Mouse (Mus musculus) MEL-GATA-1-ER (cell line): ENCODE measurements at regions not wholly inside any gene's neighbourhood (a gene's known extent, or its start where the extent isn't known, plus 50 kb on each side); places are given as distances from the start of the nearest gene placed in this dataset.

ENCODE experiments used
- DNase-seq: peaks from one replicate; pipeline ENCODE4 v3.0.0-alpha.2; 2012; ENCODE audit warnings: low read depth; ENCODE audit errors: extremely low read depth

- DNase-seq = no peak
Observed at GRCm38 (mm10) chrX:11826737-11827408, 333.3 kb downstream of the Bcor start.

GRCm38 (mm10) chrX:11829411-11830002 lies 330.6 kb downstream of the Bcor start:
- no peak for DNase-seq

GRCm38 (mm10) chrX:11837566-11837965 lies 322.6 kb downstream of the Bcor start:
- DNase-seq = no peak

GRCm38 (mm10) chrX:11839665-11840245 lies 320.4 kb downstream of the Bcor start:
- DNase-seq = no peak

- no peak for DNase-seq
Observed at GRCm38 (mm10) chrX:11840319-11841035, 319.7 kb downstream of the Bcor start.

- no peak for DNase-seq
Observed at GRCm38 (mm10) chrX:11845566-11845965, 314.6 kb downstream of the Bcor start.

GRCm38 (mm10) chrX:11855910-11856309 lies 304.2 kb downstream of the Bcor start:
- DNase-seq = no peak

GRCm38 (mm10) chrX:11859396-11859795 lies 300.8 kb downstream of the Bcor start:
- DNase-seq = no peak

GRCm38 (mm10) chrX:11861119-11861708 lies 298.9 kb downstream of the Bcor start:
- DNase-seq = no peak

- no peak for DNase-seq
Observed at GRCm38 (mm10) chrX:11861892-11862291, 298.3 kb downstream of the Bcor start.

GRCm38 (mm10) chrX:11863106-11863505 lies 297.0 kb downstream of the Bcor start:
- no peak for DNase-seq

GRCm38 (mm10) chrX:11873913-11874312 lies 286.2 kb downstream of the Bcor start:
- DNase-seq = no peak

GRCm38 (mm10) chrX:11876636-11877035 lies 283.5 kb downstream of the Bcor start:
- no peak for DNase-seq

GRCm38 (mm10) chrX:11878028-11878427 lies 282.1 kb downstream of the Bcor start:
- DNase-seq = no peak

GRCm38 (mm10) chrX:11880972-11881371 lies 279.2 kb downstream of the Bcor start:
- DNase-seq = peak; percentile 64

GRCm38 (mm10) chrX:11883738-11884716 lies 276.1 kb downstream of the Bcor start:
- DNase-seq = no peak

- DNase-seq = no peak
Observed at GRCm38 (mm10) chrX:11892396-11892795, 267.8 kb downstream of the Bcor start.

- DNase-seq = peak; percentile 87
Observed at GRCm38 (mm10) chrX:11893606-11894279, 266.4 kb downstream of the Bcor start.

GRCm38 (mm10) chrX:11894280-11894662 lies 265.9 kb downstream of the Bcor start:
- DNase-seq = no peak

GRCm38 (mm10) chrX:11895396-11895795 lies 264.8 kb downstream of the Bcor start:
- DNase-seq = no peak
